Mouse (Mus musculus) B cell, adult (primary cell): ENCODE data around the gene Dcaf12. TPM values are rescaled to one million over a fixed set of nuclear protein-coding genes. Genes with fewer than 3 reads are reported as not detected.

Source experiments
- total RNA-seq: library from RNA; stranded (reverse); gene quantifications from 4 replicates; pipeline ENCODE4 v1.2.4, GENCODE M21; 2023; ENCODE audit not compliant: inconsistent age

Dcaf12 gene
- 40.3 to 44.5 TPM (median 42.0 TPM) in 4 replicates for total RNA-seq

GRCm38 (mm10) chr4:41314141-41315129, at the start of gene Dcaf12:
TSS of gene Dcaf12 (minus strand) at chr4:41314889.

GRCm38 (mm10) chr4:41348584-41349198, 34.0 kb upstream of the Dcaf12 start, which contains the start of gene Ubap1:
TSS of gene Ubap1 (plus strand) at chr4:41348996.

GRCm38 (mm10) chr4:41274980-41275850, 39.5 kb downstream of the Dcaf12 start, which contains the start of gene Ubap2:
TSS of gene Ubap2 (minus strand) at chr4:41275144.

Other genes with a start within 250 kb of the Dcaf12 start
- gene Aqp3, start 216.7 kb downstream of the Dcaf12 start, total RNA-seq = 0.96 to 2.1 TPM (median 1.0 TPM) in 3 of 4 replicates, not detected in the other
- 56.9 to 65.9 TPM (median 59.5 TPM) in 4 replicates for gene Nol6, start 190.4 kb downstream of the Dcaf12 start, total RNA-seq
- gene Ube2r2, start 179.1 kb downstream of the Dcaf12 start, total RNA-seq = 83.4 to 97.4 TPM (median 91.0 TPM) in 4 replicates
- 51.9 to 63.1 TPM (median 58.3 TPM) in 4 replicates for gene Ubap2, start 39.7 kb downstream of the Dcaf12 start, total RNA-seq
- gene Ubap1, start 34.1 kb upstream of the Dcaf12 start, total RNA-seq = 45.4 to 54.3 TPM (median 51.5 TPM) in 4 replicates
- gene Kif24, start 150.0 kb upstream of the Dcaf12 start, total RNA-seq = 3.0 to 4.6 TPM (median 3.5 TPM) in 4 replicates
- gene Nudt2, start 150.3 kb upstream of the Dcaf12 start, total RNA-seq = 3.7 to 5.9 TPM (median 5.3 TPM) in 4 replicates
- gene AI464131, start 188.2 kb upstream of the Dcaf12 start, total RNA-seq = not detected in 4 replicates
- gene 1110017D15Rik, start 202.4 kb upstream of the Dcaf12 start, total RNA-seq = not detected in 4 replicates